Mouse (Mus musculus) kidney, postnatal 0 days (tissue): ENCODE results near the gene Letm1. TPM values are rescaled to one million over a fixed set of nuclear protein-coding genes. Genes with fewer than 3 reads are reported as not detected.

Experiments
- ATAC-seq: fragments of 200-750 bp; cut with Nextera tagmentation; replicated peaks from 2 replicates; pipeline ENCODE4 v1.8.0; 2017; ENCODE audit warnings: low read depth, moderate number of reproducible peaks, moderate TSS enrichment, moderate library complexity; ENCODE audit not compliant: low FRiP score
- DNase-seq: peaks from one replicate; pipeline ENCODE4 v3.0.0-alpha.2; 2016; ENCODE audit warnings: low spot score
- H3K27ac ChIP-seq: fragments of 300-500 bp; sonication (generic); 2 replicates; pipeline ENCODE4 v1.5.1; 2014; ENCODE audit warnings: mild to moderate bottlenecking
- H3K27me3 ChIP-seq: fragments of 300-500 bp; sonication (generic); 2 replicates; pipeline ENCODE4 v1.6.1; 2014; ENCODE audit warnings: low read length, mixed read lengths; ENCODE audit not compliant: insufficient read depth
- H3K36me3 ChIP-seq: fragments of 300-500 bp; sonication (generic); 2 replicates; pipeline ENCODE4 v1.6.1; 2014; ENCODE audit warnings: low read length, mixed read lengths; ENCODE audit not compliant: insufficient read depth
- H3K4me1 ChIP-seq: fragments of 300-500 bp; sonication (generic); replicated peaks from 2 replicates; pipeline ENCODE4 v1.6.1; 2014; ENCODE audit warnings: antibody characterized with exemption, low read length, mixed read lengths; ENCODE audit not compliant: insufficient read depth
- H3K4me2 ChIP-seq: fragments of 300-500 bp; sonication (generic); 2 replicates; pipeline ENCODE4 v1.6.1; 2014; ENCODE audit warnings: mild to moderate bottlenecking, low read length, moderate library complexity, mixed read lengths
- H3K4me3 ChIP-seq: fragments of 300-500 bp; sonication (generic); replicated peaks from 2 replicates; pipeline ENCODE4 v1.5.1; 2014; ENCODE audit warnings: low read depth, low read length
- H3K9ac ChIP-seq: fragments of 300-500 bp; sonication (generic); 2 replicates; pipeline ENCODE4 v1.6.1; 2014; ENCODE audit warnings: low read depth, low read length
- H3K9me3 ChIP-seq: fragments of 300-500 bp; sonication (generic); replicated peaks from 2 replicates; pipeline ENCODE4 v1.6.1; 2016; ENCODE audit warnings: low read length, inconsistent platforms, mixed read lengths
- CTCF ChIP-seq: IDR thresholded peaks from 2 replicates; pipeline ENCODE4 v1.5.1; 2016; ENCODE audit warnings: antibody characterized with exemption, low read depth, mild to moderate bottlenecking, moderate library complexity
- WGBS: fragments of 180-500 bp; shearing (Covaris S2); extraction: QIAGEN DNeasy Blood & Tissue Kit; methylation state at CpG from one replicate; pipeline ENCODE4 v1.1.7; 2014; 5-methylcytosine and 5-hydroxymethylcytosine counted together
- polyA plus RNA-seq: library from polyadenylated mRNA; unstranded; fragments of >200 nt; fragmentation: Nextera tagmentation; extraction: Ambion mirVana; gene quantifications from 2 replicates; pipeline ENCODE4 v1.2.1, GENCODE M21; 2015

Letm1 gene
- polyA plus RNA-seq, 1 experiment from 2014 or later: 53.4 TPM

GRCm38 (mm10) chr5:33697947-33698512 is 84.6 kb downstream of the Letm1 start:
- no peak overlapping the region for H3K4me3 ChIP-seq
- no peak overlapping the region for H3K27ac ChIP-seq
- TF ChIP-seq CTCF: no peak; the same call in 1 of the 2 replicates
- H3K9me3 ChIP-seq: no peaks in the 10 kb centered on the region
- no peaks in the 10 kb centered on the region for H3K36me3 ChIP-seq
- H3K4me2 ChIP-seq: no peak overlapping the region
- H3K27me3 ChIP-seq: no peaks in the 10 kb centered on the region
- no peak overlapping the region for H3K9ac ChIP-seq
- H3K4me1 ChIP-seq: peaks cover 28% of the 10 kb centered on the region
- DNase-seq: no peak
- ATAC-seq: no peak
- 28% methylated on average over 13 of the region's 13 CpGs for WGBS

GRCm38 (mm10) chr5:33697534-33697933 is 85.1 kb downstream of the Letm1 start:
- Histone ChIP-seq H3K4me2 (no peak overlapping the region), H3K4me1 (peaks cover 32% of the 10 kb centered on the region), H3K4me3 (no peak overlapping the region), H3K27ac (no peak overlapping the region), H3K36me3 (no peaks in the 10 kb centered on the region), H3K9ac (no peak overlapping the region), H3K27me3 (no peaks in the 10 kb centered on the region), H3K9me3 (no peaks in the 10 kb centered on the region)
- TF ChIP-seq CTCF: no peak
- WGBS: 57% methylated on average over 1 of the region's 1 CpGs
- DNase-seq (no peak), ATAC-seq (no peak)

GRCm38 (mm10) chr5:33696430-33696829 is 86.2 kb downstream of the Letm1 start:
- 78% methylated on average over 5 of the region's 5 CpGs for WGBS
- H3K4me2 ChIP-seq: no peak overlapping the region

GRCm38 (mm10) chr5:33695718-33696121 is 86.9 kb downstream of the Letm1 start:
- 6% methylated on average over 24 of the region's 24 CpGs for WGBS
- H3K27ac ChIP-seq: peak overlapping the region; percentile 60; the same call in 1 of the 2 replicates
- peaks cover 33% of the 10 kb centered on the region for H3K4me1 ChIP-seq
- H3K27me3 ChIP-seq: no peaks in the 10 kb centered on the region
- H3K9ac ChIP-seq: peak overlapping the region; percentile 69
- ATAC-seq (peak; percentile 27; the same call in 1 of the 2 replicates), DNase-seq (no peak)
- H3K9me3 ChIP-seq: no peaks in the 10 kb centered on the region
- no peak for TF ChIP-seq CTCF
- peak overlapping the region; percentile 34 for H3K4me3 ChIP-seq
- peak overlapping the region; percentile 86 for H3K4me2 ChIP-seq
- no peaks in the 10 kb centered on the region for H3K36me3 ChIP-seq

More at GRCm38 (mm10) chr5:33696430-33696829, 86.2 kb downstream of the Letm1 start:
- no peaks in the 10 kb centered on the region for H3K27me3 ChIP-seq
- H3K27ac ChIP-seq: no peak overlapping the region
- ATAC-seq: no peak
- no peak for TF ChIP-seq CTCF
- no peak for DNase-seq
- no peak overlapping the region for H3K4me3 ChIP-seq
- no peaks in the 10 kb centered on the region for H3K9me3 ChIP-seq
- H3K4me1 ChIP-seq: peaks cover 33% of the 10 kb centered on the region
- no peaks in the 10 kb centered on the region for H3K36me3 ChIP-seq
- no peak overlapping the region for H3K9ac ChIP-seq

GRCm38 (mm10) chr5:33694848-33695717 is 87.5 kb downstream of the Letm1 start:
- WGBS: 3% methylated on average over 63 of the region's 71 CpGs
- Histone ChIP-seq H3K9ac (peak overlapping the region; percentile 69), H3K4me2 (peak overlapping the region; percentile 86), H3K27me3 (no peaks in the 10 kb centered on the region), H3K9me3 (no peaks in the 10 kb centered on the region), H3K4me1 (peaks cover 35% of the 10 kb centered on the region), H3K4me3 (peak overlapping the region; percentile 34), H3K27ac (peak overlapping the region; percentile 60; the same call in 1 of the 2 replicates), H3K36me3 (no peaks in the 10 kb centered on the region)
- DNase-seq (peak; percentile 66), ATAC-seq (peak; percentile 55)
- TF ChIP-seq CTCF: no peak

- WGBS: 73% methylated on average over 9 of the region's 9 CpGs
- ATAC-seq: no peak
These were observed 88.2 kb downstream of the Letm1 start for GRCm38 (mm10) chr5:33694461-33694847.

More at GRCm38 (mm10) chr5:33694461-33694847, 88.2 kb downstream of the Letm1 start:
- TF ChIP-seq CTCF: no peak
- no peaks in the 10 kb centered on the region for H3K36me3 ChIP-seq
- peaks cover 36% of the 10 kb centered on the region for H3K4me1 ChIP-seq
- no peak for DNase-seq
- no peak overlapping the region for H3K4me3 ChIP-seq
- H3K4me2 ChIP-seq: peak overlapping the region; percentile 86; the same call in 1 of the 2 replicates
- no peaks in the 10 kb centered on the region for H3K9me3 ChIP-seq
- no peak overlapping the region for H3K9ac ChIP-seq
- H3K27me3 ChIP-seq: no peaks in the 10 kb centered on the region
- H3K27ac ChIP-seq: no peak overlapping the region
